Mouse (Mus musculus): ENCODE results near the gene Ascl1. TPM values are rescaled to one million over a fixed set of nuclear protein-coding genes. Genes with fewer than 3 reads are reported as not detected.
A peak's percentile ranks its signal among the peaks of the same experiment; 100 is the strongest.

The Ascl1 gene
- total RNA-seq, 2 experiments from 2014 or later: 7.3 to 8.0 TPM

- peak; percentile 45 to 46 for DNase-seq (ENCODE audit: low spot score in 2 of 2)
These were observed 7.5 kb downstream of the Ascl1 start for GRCm38 (mm10) chr10:87485721-87486620.

DNA sequence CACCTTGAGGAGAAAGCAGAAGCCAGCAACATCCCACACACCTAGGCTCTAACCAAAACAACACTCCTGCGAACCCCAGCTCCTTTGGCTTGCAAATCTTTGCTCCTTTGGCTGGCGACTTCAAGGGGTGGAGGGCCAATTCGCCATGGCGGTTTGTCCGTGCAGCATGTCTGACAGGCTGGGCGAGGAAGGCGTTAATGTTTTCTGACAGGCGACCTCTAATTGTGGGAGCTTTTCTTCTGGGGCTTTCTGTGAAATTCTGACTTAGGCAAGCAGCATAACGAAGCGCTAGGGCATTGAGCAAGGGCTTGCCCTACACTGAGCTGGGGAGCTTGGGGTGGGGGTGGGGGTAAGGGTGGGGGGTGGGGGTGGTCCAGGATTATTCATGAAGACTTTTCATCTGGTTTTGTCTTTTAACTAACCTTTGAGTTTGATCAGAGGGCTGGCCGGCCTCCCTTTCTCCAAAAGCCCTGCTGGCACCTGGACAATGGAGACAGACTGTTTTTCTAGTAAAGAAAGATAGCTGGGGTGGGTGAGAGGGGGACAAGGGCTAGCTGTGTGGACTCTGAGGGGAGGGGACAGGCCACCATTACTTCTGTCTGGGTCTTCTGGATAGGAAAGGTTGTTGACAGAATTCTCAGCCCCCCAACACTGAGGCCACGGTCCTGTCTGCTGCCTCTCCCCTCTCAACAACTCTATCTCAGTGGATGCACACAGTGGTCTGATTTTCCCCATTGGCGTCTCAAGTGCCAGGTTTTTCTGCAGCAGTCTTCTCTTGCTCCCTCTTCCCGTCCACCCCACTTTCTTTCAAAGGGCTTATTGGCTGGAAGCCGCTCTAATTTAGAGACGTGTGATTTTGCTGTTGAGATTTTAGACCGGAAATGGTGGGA lies 8.4 kb downstream of the Ascl1 start:
- no peak for DNase-seq (ENCODE audit: low spot score in 2 of 2)

- no peak for DNase-seq (ENCODE audit: low spot score in 2 of 2)
These were observed 15.6 kb downstream of the Ascl1 start for GRCm38 (mm10) chr10:87477895-87478294.

GRCm38 (mm10) chr10:87474971-87475370 lies 18.5 kb downstream of the Ascl1 start:
- DNase-seq (ENCODE audit: low spot score in 2 of 2): no peak

GRCm38 (mm10) chr10:87473475-87474131 lies 19.9 kb downstream of the Ascl1 start:
- no peak for DNase-seq (ENCODE audit: low spot score in 2 of 2)

DNA sequence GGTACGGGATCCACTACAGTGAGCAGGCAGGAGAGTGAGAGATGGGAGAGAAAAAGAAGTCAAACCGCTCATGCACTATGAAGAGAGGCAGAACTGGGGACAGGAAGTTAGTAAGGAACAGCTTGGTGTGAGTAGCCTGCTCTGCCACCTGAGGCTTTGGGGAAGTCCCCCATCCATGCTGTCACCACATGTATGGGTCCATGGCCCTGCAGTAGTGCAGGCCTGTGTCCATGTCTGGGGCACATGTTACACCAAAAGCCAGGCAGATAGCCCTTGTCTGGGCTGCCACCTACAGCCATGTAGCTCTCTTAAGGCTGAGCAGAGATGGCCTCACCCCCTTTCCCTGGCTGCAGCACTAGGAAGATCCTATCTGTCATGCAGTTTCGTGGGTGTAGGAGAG lies 42.7 kb downstream of the Ascl1 start:
- DNase-seq (ENCODE audit: low spot score in 2 of 2): no peak

DNA sequence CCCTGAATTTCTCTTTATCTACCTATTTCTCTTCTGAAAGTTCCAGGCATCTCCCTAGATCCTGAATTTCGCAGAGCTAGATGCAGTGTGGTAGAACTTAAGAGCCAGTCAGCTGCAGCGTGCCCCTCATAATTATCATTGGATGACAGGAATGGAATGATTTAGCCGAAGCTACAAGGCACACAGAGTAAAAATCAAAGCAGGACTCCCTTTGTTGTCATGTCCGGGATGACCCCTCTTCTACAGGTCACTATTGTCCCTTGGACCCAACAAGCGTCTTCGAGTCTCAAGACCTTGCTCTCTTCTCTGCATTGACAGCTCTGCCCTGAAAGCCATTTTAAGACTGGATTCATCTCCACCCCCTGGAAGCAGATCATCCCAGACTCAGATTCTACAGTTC lies 44.1 kb downstream of the Ascl1 start:
- no peak for DNase-seq (ENCODE audit: low spot score in 2 of 2)

- DNase-seq (ENCODE audit: low spot score in 2 of 2): no peak
These were observed 45.2 kb downstream of the Ascl1 start for GRCm38 (mm10) chr10:87448257-87448656.

- peak; percentile 58 to 78 for DNase-seq (ENCODE audit: low spot score in 2 of 2)
These were observed 45.7 kb downstream of the Ascl1 start for GRCm38 (mm10) chr10:87447754-87448095.

GRCm38 (mm10) chr10:87446829-87447753 lies 46.4 kb downstream of the Ascl1 start:
- peak; percentile 21 to 36 for DNase-seq (ENCODE audit: low spot score in 2 of 2)

DNA sequence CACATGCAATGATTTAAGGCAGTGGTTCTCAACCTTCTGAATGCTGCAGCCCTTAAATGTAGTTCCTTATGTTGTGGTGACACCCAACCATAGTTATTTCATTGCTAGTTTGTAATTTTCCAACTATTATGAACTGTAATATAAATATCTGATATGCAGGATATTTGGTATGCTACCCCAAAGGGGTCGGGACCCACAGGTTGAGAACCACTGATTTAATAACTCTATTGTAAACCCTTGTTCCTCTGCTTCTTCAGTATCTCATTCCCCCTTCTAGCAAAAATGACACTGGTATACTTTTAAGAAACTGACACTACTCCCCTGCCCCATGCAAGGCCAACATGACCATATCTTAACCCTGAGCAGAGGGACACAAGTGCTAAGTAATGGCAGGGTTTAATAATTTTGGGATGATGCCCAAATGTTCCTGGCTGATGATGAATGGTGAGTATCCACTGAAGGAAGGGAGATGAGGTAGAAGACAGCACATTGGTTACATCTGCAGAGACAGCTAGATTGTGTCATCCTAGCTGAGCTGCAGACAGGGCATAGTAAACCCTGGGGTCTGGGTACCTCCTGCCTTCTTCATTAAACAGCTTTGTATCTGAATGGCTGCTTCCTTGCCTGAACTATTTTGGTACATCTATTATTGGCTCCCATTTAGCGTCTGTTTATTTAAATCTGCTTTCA lies 47.2 kb downstream of the Ascl1 start:
- peak in 1 of 2 experiments; percentile 6 for DNase-seq (ENCODE audit: low spot score in 2 of 2)

Other genes with a start within 250 kb of the Ascl1 start
- gene Pah, start 28.1 kb upstream of the Ascl1 start, total RNA-seq (2021): not detected

Measured in layer of hippocampus, postnatal 14 days (tissue).